Mouse (Mus musculus) testis, adult 2 months (tissue): ENCODE data around the gene Gm43552.

Source experiments
- CTCF ChIP-seq: fragments of 200-500 bp; IDR thresholded peaks from 2 replicates; pipeline ENCODE4 v1.5.1; 2012; ENCODE audit warnings: low read depth, mild to moderate bottlenecking, inconsistent platforms, low read length, moderate library complexity; ENCODE audit not compliant: control insufficient read depth, insufficient read depth, insufficient replicate concordance
- POLR2A ChIP-seq: fragments of 200-500 bp; IDR thresholded peaks from 2 replicates; pipeline ENCODE4 v1.6.1; 2012; ENCODE audit warnings: low read depth, mild to moderate bottlenecking, inconsistent platforms, low read length, moderate library complexity; ENCODE audit not compliant: control insufficient read depth

DNA sequence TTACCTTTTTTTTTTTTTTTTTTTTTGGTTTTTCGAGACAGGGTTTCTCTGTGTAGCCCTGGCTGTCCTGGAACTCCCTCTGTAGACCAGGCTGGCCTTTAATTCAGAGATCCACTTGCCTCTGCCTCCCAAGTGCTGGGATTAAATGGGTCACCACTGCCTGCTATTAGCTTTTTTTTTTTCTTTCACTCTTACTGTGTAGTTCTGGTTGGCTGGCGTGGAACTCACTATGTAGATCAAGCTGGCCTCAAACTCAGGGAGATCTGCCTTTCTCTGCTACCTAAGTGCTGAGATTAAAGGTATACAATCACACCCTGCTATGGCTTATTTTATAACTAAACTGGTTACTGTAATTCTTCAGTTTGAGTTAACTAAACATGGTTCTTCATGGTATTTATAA lies 6.1 kb downstream of the Gm43552 start:
- TF ChIP-seq CTCF, result no peak
- no peak for TF ChIP-seq POLR2A
